Mouse (Mus musculus) hindbrain, postnatal 0 days (tissue): Measurements from ENCODE around the gene Wipi2. TPM values are rescaled to one million over a fixed set of nuclear protein-coding genes. Genes with fewer than 3 reads are reported as not detected.
A peak's percentile ranks its signal among the peaks of the same experiment; 100 is the strongest.

Experiments
- ATAC-seq: fragments of 200-750 bp; cut with Nextera tagmentation; 2 replicates; pipeline ENCODE4 v1.8.0; 2017; ENCODE audit warnings: mild to moderate bottlenecking, moderate TSS enrichment, moderate library complexity
- DNase-seq: peaks from one replicate; pipeline ENCODE4 v3.0.0-alpha.2; 2015; ENCODE audit warnings: low spot score
- H3K27ac ChIP-seq: fragments of 300-500 bp; sonication (generic); 2 replicates; pipeline ENCODE4 v1.5.1; 2014; ENCODE audit warnings: mild to moderate bottlenecking
- H3K27me3 ChIP-seq: fragments of 300-500 bp; sonication (generic); 2 replicates; pipeline ENCODE4 v1.6.1; 2014; ENCODE audit warnings: low read length, mixed read lengths; ENCODE audit not compliant: insufficient read depth
- H3K36me3 ChIP-seq: fragments of 300-500 bp; sonication (generic); 2 replicates; pipeline ENCODE4 v1.6.1; 2014; ENCODE audit warnings: low read length, mixed read lengths; ENCODE audit not compliant: insufficient read depth
- H3K4me1 ChIP-seq: fragments of 300-500 bp; sonication (generic); 2 replicates; pipeline ENCODE4 v1.6.1; 2014; ENCODE audit warnings: antibody characterized with exemption, low read length, mixed read lengths; ENCODE audit not compliant: insufficient read depth
- H3K4me2 ChIP-seq: fragments of 300-500 bp; sonication (generic); 2 replicates; pipeline ENCODE4 v1.6.1; 2014; ENCODE audit warnings: low read depth, mild to moderate bottlenecking, low read length, moderate library complexity, mixed read lengths
- H3K4me3 ChIP-seq: fragments of 300-500 bp; sonication (generic); 2 replicates; pipeline ENCODE4 v1.5.1; 2014; ENCODE audit warnings: low read length
- H3K9ac ChIP-seq: fragments of 300-500 bp; sonication (generic); replicated peaks from 2 replicates; pipeline ENCODE4 v1.6.1; 2014; ENCODE audit warnings: mild to moderate bottlenecking, low read length, moderate library complexity, mixed read lengths
- H3K9me3 ChIP-seq: fragments of 300-500 bp; sonication (generic); 2 replicates; pipeline ENCODE4 v1.6.1; 2016; ENCODE audit warnings: low read length, mixed read lengths
- CTCF ChIP-seq: IDR thresholded peaks from 2 replicates; pipeline ENCODE4 v1.5.1; 2016; ENCODE audit warnings: antibody characterized with exemption, control low read depth, low read depth
- WGBS: fragments of 180-500 bp; shearing (Covaris S2); extraction: QIAGEN DNeasy Blood & Tissue Kit; methylation state at CpG from one replicate; pipeline ENCODE4 v1.1.7; 2014; 5-methylcytosine and 5-hydroxymethylcytosine counted together
- polyA plus RNA-seq: library from polyadenylated mRNA; unstranded; fragments of >200 nt; fragmentation: Nextera tagmentation; extraction: Ambion mirVana; gene quantifications from 2 replicates; pipeline ENCODE4 v1.2.1, GENCODE M21; 2015
- total RNA-seq: library from RNA; depleted of rRNA; stranded (reverse); fragments of >200 nt; gene quantifications from 2 replicates; pipeline ENCODE4 v1.2.3, GENCODE M21; 2014

Wipi2 gene
- total and polyA plus RNA-seq, 2 experiments from 2014 or later = 40.0 to 76.5 TPM

- 74% methylated on average over 4 of the region's 4 CpGs for WGBS
- ATAC-seq (no peak), DNase-seq (no peak)
- Histone ChIP-seq H3K4me1 (no peaks in the 10 kb centered on the region), H3K4me2 (no peak overlapping the region), H3K4me3 (no peak overlapping the region), H3K36me3 (no peaks in the 10 kb centered on the region), H3K9me3 (no peaks in the 10 kb centered on the region), H3K27me3 (no peaks in the 10 kb centered on the region), H3K9ac (no peak overlapping the region), H3K27ac (no peak overlapping the region)
- no peak for TF ChIP-seq CTCF
Measured at GRCm38 (mm10) chr5:142615638-142616037, 11.9 kb upstream of the Wipi2 start.

GRCm38 (mm10) chr5:142616326-142616725 is 11.2 kb upstream of the Wipi2 start:
- no peak overlapping the region for H3K27ac ChIP-seq
- H3K9ac ChIP-seq = no peak overlapping the region
- H3K36me3 ChIP-seq = no peaks in the 10 kb centered on the region
- no peaks in the 10 kb centered on the region for H3K4me1 ChIP-seq
- H3K4me3 ChIP-seq = no peak overlapping the region
- no peaks in the 10 kb centered on the region for H3K9me3 ChIP-seq
- ATAC-seq = no peak
- H3K4me2 ChIP-seq = no peak overlapping the region
- no peak for TF ChIP-seq CTCF
- no peaks in the 10 kb centered on the region for H3K27me3 ChIP-seq
- 62% methylated on average over 6 of the region's 6 CpGs for WGBS
- DNase-seq = no peak

- ATAC-seq = peak; percentile 71
- H3K36me3 ChIP-seq = no peaks in the 10 kb centered on the region
- no peaks in the 10 kb centered on the region for H3K27me3 ChIP-seq
- H3K4me3 ChIP-seq = no peak overlapping the region
- TF ChIP-seq CTCF = peak; percentile 87
- H3K27ac ChIP-seq = no peak overlapping the region
- no peak overlapping the region for H3K4me2 ChIP-seq
- no peaks in the 10 kb centered on the region for H3K9me3 ChIP-seq
- DNase-seq = peak; percentile 70
- no peaks in the 10 kb centered on the region for H3K4me1 ChIP-seq
- WGBS = 13% methylated on average over 5 of the region's 5 CpGs
- H3K9ac ChIP-seq = no peak overlapping the region
Measured at GRCm38 (mm10) chr5:142619866-142620265, 7.6 kb upstream of the Wipi2 start.

GRCm38 (mm10) chr5:142621421-142621820 is 6.1 kb upstream of the Wipi2 start:
- no peaks in the 10 kb centered on the region for H3K36me3 ChIP-seq
- no peaks in the 10 kb centered on the region for H3K9me3 ChIP-seq
- no peak for ATAC-seq
- H3K27ac ChIP-seq = no peak overlapping the region
- H3K27me3 ChIP-seq = no peaks in the 10 kb centered on the region
- H3K4me3 ChIP-seq = no peak overlapping the region
- 74% methylated on average over 2 of the region's 2 CpGs for WGBS
- DNase-seq = no peak
- H3K4me1 ChIP-seq = no peaks in the 10 kb centered on the region
- no peak overlapping the region for H3K4me2 ChIP-seq
- no peak for TF ChIP-seq CTCF
- no peak overlapping the region for H3K9ac ChIP-seq

GRCm38 (mm10) chr5:142622134-142622533 is 5.4 kb upstream of the Wipi2 start:
- ATAC-seq = no peak
- no peak overlapping the region for H3K4me3 ChIP-seq
- no peak overlapping the region for H3K4me2 ChIP-seq
- no peaks in the 10 kb centered on the region for H3K36me3 ChIP-seq
- no peak for DNase-seq
- no peak for TF ChIP-seq CTCF
- H3K27ac ChIP-seq = no peak overlapping the region
- WGBS = 86% methylated on average over 1 of the region's 1 CpGs
- no peaks in the 10 kb centered on the region for H3K27me3 ChIP-seq
- no peaks in the 10 kb centered on the region for H3K4me1 ChIP-seq
- H3K9ac ChIP-seq = no peak overlapping the region
- no peaks in the 10 kb centered on the region for H3K9me3 ChIP-seq

GRCm38 (mm10) chr5:142623080-142623479 is 4.4 kb upstream of the Wipi2 start:
- Histone ChIP-seq H3K27me3 (no peaks in the 10 kb centered on the region), H3K4me2 (no peak overlapping the region), H3K27ac (no peak overlapping the region), H3K36me3 (no peaks in the 10 kb centered on the region), H3K4me1 (no peaks in the 10 kb centered on the region), H3K4me3 (no peak overlapping the region), H3K9ac (no peak overlapping the region), H3K9me3 (no peaks in the 10 kb centered on the region)
- WGBS = 89% methylated on average over 7 of the region's 7 CpGs
- no peak for DNase-seq
- peak; percentile 23 for TF ChIP-seq CTCF
- ATAC-seq = no peak

- Histone ChIP-seq H3K9ac (peak overlapping the region; percentile 73), H3K4me1 (peaks cover 5% of the 10 kb centered on the region; the same call in 1 of the 2 replicates), H3K4me3 (peak overlapping the region; percentile 73), H3K4me2 (peak overlapping the region; percentile 82), H3K27me3 (no peaks in the 10 kb centered on the region), H3K9me3 (no peaks in the 10 kb centered on the region), H3K36me3 (peaks cover 16% of the 10 kb centered on the region), H3K27ac (peak overlapping the region; percentile 74)
- ATAC-seq (peak; percentile 96), DNase-seq (peak; percentile 98)
- no peak for TF ChIP-seq CTCF
- 2% methylated on average over 69 of the region's 69 CpGs for WGBS
Measured at GRCm38 (mm10) chr5:142628726-142629662, 1.5 kb downstream of the Wipi2 start.
